In genomic region chr2:77931958-77932357, GRCm38 (mm10) we compare ENCODE assay signal across 23 mouse cellular contexts. TPM values are rescaled to one million over a fixed set of nuclear protein-coding genes. Genes with fewer than 3 reads are reported as not detected.
DNase-seq lines count a peak whose midpoint lies in the region; ATAC-seq lines count a peak whose summit lies in the region.
"Had no signal": no experiment of that assay in that cellular context is flagged by ENCODE, and none has a peak within 500 bp of the region (broad histone marks: within the 10 kb centered on the region; RNA-seq: fewer than 3 reads in every experiment).

No protein-coding gene starts in this region.

- peak; percentile 61 for DNase-seq in heart, adult 11 months
- DNase-seq in heart, postnatal 10 days: no peak
- DNase-seq in 3T3-L1 (ENCODE audit: low read depth, low spot score) (peak; percentile 66), adipocyte (ENCODE audit: low spot score) (peak; percentile 73)
- no peak for DNase-seq in midbrain, embryonic 11.5 days (ENCODE audit: low spot score, missing footprints)
- no peak for DNase-seq in urinary bladder, postnatal 10 days (ENCODE audit: low spot score)
- DNase-seq: adrenal gland, adult 2 months; adrenal gland, adult 8-10 months; adrenal gland, postnatal 10 days; adrenal gland, postnatal 14 days; adrenal gland, postnatal 25 days; adrenal gland, postnatal 36 days; B cell, adult 2 months; cerebellum, adult 11 months; cerebellum, adult 11-12 months; cerebellum, adult 18-20 months; cerebellum, adult 2 months; cerebellum, adult 8-10 months had no signal

- intact Hi-C loops in heart, postnatal 10 days (cut with DNase I): no loop called here

- H3K27me3 ChIP-seq in midbrain, embryonic 11.5 days (ENCODE audit: control insufficient read depth, insufficient read depth, low read length): no peaks in the 10 kb centered on the region
- H3K27me3 ChIP-seq: CH12.LX, Patski had no signal

- H3K9me3 ChIP-seq in midbrain, embryonic 11.5 days (ENCODE audit: control insufficient read depth, low read length): no peaks in the 10 kb centered on the region
- H3K9me3 ChIP-seq: G1E had no signal

- no peak overlapping the region for H3K4me3 ChIP-seq in midbrain, embryonic 11.5 days (ENCODE audit: low read depth, low read length)

- no peak for ATAC-seq in midbrain, embryonic 11.5 days (ENCODE audit: low FRiP score)
- ATAC-seq: activated CD4-positive, CD25-positive, alpha-beta regulatory T cell, adult 4 months; CD4-positive, CD25-positive, alpha-beta regulatory T cell, adult 4 months; Patski had no signal

- H3K9ac ChIP-seq in midbrain, embryonic 11.5 days (ENCODE audit: low read length): no peak overlapping the region

- H3K27ac ChIP-seq in midbrain, embryonic 11.5 days (ENCODE audit: low read depth, low read length): no peak overlapping the region

- no peak overlapping the region for H3K4me2 ChIP-seq in midbrain, embryonic 11.5 days

- no peaks in the 10 kb centered on the region for H3K4me1 ChIP-seq in midbrain, embryonic 11.5 days (ENCODE audit: control insufficient read depth, insufficient read depth, low read length)

- 93% methylated on average over 1 of the region's 1 CpGs for WGBS in midbrain, embryonic 11.5 days

- H3K36me3 ChIP-seq in midbrain, embryonic 11.5 days (ENCODE audit: control insufficient read depth, insufficient read depth, low read length): peaks cover 5% of the 10 kb centered on the region

RNA-seq across cellular contexts. Expression of gene Cwc22, which starts 14.2 kb away (rescaled TPM):
- 10 to 100 TPM; 18.2 to 21.4 TPM for total RNA-seq in heart, postnatal 10 days (2021)
- 37.0 and 38.5 TPM in 2 replicates for polyA plus RNA-seq in midbrain, embryonic 11.5 days (2014; fragmentation: Nextera tagmentation; extraction: Ambion mirVana)

Comparison
In these comparisons a context has a peak if more than half of its experiments do, and no peak if none do; other contexts are left out.
1. DNase-seq: peak in heart, adult 11 months (single experiment), 3T3-L1 (single experiment) and adipocyte (single experiment); none in heart, postnatal 10 days (0 of 2), midbrain, embryonic 11.5 days (single experiment) and urinary bladder, postnatal 10 days (single experiment).